Mouse (Mus musculus) testis, adult 2 months (tissue): ENCODE results near the gene Gpr183.

Experiments used
- CTCF ChIP-seq: fragments of 200-500 bp; IDR thresholded peaks from 2 replicates; pipeline ENCODE4 v1.5.1; 2012; ENCODE audit warnings: low read depth, mild to moderate bottlenecking, inconsistent platforms, low read length, moderate library complexity; ENCODE audit not compliant: control insufficient read depth, insufficient read depth, insufficient replicate concordance
- POLR2A ChIP-seq: fragments of 200-500 bp; IDR thresholded peaks from 2 replicates; pipeline ENCODE4 v1.6.1; 2012; ENCODE audit warnings: low read depth, mild to moderate bottlenecking, inconsistent platforms, low read length, moderate library complexity; ENCODE audit not compliant: control insufficient read depth

DNA sequence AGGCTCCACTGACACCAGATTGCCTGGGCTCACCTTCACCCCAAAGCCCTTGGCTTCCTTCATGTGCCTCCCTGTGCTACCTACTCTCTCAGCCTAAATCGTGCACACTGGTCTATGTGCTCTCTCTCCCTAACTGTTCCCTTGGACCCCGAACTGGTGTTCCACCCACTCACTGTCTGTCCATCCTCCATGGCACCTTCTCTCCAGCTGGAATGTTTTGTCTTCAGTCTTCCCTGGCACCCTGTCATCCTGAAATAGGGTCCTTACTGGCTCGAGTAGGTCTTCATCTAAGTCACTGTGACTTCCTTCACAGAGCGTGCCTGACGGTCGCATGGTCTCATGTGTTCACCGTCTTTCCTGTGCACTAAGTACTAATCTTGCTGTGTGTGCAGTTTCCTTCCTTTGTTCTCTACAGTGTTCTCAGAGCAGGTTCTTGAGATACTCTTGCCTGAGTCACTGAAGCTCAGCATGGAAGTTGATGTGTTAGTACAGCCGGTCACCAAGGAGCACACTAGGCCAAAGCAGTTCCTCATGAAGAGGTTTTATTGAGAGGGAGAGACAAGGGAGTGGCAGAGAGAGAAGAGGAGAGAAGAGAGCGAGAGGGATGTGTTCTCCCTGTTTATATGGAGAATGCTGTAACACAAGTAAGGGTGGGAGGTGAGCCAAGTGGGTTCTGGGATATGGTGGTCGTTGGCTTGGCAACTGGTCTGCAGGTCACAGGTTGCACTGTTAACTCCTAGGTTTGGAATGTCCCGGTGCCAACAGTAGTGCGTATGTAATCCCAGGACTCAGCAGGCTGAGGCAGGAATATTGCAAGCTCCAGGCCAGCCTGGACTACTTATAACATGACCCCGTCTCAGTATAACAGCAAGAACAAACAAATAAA is 27.6 kb upstream of the Gpr183 start:
- TF ChIP-seq POLR2A (no peak), CTCF (no peak)
